Mouse (Mus musculus): ENCODE results near the gene Tcf15.

Tcf15 gene

DNA sequence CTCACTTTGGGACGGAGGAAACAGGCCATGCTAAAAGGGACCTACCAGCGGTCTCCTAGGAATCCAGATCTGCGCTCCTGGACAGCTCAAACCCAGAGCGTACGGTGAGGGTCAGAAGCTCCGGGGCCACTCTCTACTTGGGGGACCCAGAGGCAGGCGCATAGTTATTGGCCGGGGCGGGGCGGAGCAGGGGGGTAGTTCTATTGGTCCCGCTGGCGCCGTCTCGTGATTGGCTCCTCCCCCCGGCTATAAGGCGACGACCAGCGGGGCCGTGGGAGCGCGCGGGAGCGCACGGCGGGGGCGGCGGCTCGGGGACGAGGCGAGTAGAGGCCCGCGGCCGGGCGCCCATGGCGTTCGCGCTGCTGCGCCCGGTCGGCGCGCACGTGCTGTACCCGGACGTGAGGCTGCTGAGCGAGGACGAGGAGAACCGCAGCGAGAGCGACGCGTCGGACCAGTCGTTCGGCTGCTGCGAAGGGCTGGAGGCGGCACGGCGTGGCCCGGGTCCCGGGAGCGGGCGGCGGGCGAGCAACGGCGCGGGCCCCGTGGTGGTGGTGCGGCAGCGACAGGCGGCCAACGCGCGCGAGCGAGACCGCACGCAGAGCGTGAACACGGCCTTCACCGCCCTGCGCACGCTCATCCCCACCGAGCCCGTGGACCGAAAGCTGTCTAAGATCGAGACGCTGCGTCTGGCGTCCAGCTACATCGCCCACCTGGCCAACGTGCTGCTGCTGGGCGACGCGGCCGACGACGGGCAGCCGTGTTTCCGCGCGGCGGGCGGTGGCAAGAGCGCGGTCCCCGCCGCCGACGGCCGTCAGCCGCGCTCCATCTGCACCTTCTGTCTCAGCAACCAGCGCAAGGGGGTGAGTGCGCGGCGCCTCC, at the start of gene Tcf15:
TSS of gene Tcf15 (plus strand) at position 283 of the 879 bp plus-strand sequence.
- DNase-seq = peak; percentile 68 to 73

DNA sequence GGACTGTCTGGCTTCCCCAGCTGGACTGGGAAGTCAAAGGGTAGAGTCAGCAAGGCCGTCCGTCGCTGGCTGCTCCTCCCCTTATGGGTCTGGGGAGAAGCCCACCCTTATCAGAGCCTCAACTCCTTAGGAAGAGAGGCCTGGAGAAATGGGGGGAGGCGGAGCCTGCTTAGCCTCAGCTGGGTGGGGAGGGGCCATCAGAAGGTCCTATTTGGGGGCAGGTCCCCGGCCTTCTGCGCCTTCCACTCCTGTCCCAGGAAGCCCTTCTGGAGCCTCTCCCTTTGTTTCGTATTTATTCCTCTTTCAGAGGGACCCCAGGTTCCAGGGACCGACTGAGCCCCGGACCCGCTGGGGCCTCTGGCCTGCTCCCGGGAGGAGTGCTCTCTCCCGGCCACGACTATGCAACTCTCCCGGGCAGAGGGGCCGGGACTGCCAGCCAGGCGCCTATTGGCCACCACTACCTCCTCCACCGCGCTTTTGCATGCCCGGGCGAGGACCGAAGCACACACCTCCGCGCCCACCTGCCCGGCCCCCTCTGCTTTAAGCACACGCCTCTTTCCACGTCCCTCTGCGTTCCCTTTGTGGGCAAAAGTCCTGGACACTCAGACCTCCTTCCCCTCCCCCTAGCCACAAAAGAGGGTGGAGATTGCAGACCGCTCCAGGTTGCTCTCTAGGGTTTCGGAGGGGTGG, 48.4 kb upstream of the Tcf15 start:
- peak in 1 of 2 experiments; percentile 34 for DNase-seq

GRCm38 (mm10) chr2:152096922-152097321, 46.4 kb upstream of the Tcf15 start:
- peak in 1 of 2 experiments; percentile 55 for DNase-seq

DNA sequence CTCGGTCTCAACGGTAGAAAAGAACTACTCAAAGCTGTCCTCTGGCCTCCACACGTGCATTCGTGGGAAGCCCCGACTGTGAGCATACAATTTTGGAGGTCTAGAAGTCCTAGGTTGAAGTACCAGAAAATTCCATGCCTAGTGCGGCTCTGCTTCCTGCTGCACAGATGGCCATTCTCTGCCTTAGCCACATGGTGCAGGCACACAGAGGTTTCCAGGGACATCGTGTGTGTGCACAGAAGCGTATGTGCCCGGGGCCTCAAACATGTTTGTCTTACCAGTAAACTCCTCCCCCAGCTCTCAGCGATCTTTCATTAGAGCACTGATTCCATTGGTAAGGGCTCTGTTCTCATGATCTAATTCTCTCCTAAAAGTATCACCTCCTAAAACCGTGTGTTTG, 45.4 kb upstream of the Tcf15 start:
- peak; percentile 53 for DNase-seq

- peak in 1 of 2 experiments; percentile 32 for DNase-seq
Observed at GRCm38 (mm10) chr2:152099538-152099937, 43.8 kb upstream of the Tcf15 start.

GRCm38 (mm10) chr2:152101761-152102160, 41.6 kb upstream of the Tcf15 start:
- peak in 1 of 2 experiments; percentile 56 for DNase-seq

GRCm38 (mm10) chr2:152102369-152102768, 41.0 kb upstream of the Tcf15 start:
- DNase-seq = peak; percentile 51 to 63

DNA sequence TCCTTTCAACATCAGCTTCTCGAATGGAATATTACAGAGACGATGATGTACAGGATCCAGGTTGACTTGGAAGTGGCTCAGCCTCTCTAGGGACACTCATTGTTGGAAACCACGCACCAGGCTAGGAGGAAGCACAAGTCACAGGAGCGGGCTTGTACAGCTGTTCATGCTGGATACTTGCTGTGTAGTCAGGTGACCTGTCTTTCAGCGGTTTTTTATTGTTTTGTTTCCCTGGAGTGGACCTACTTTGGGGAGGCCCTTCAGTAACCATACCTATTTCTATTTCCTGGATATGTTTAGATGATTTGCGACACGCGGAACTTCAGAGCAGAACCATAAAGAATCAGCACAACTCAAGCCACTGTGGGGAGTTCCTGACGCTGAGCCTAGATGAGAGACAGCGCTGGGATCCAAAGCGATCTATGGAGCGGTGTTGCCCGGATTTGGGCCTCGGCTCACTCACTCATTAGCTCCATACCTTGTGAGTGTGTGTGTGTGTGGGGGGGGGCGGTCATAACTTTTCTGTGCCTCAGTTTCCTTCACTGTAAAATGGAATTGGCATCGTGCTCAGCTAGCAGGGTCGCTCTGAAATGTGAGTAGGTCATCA, 38.5 kb upstream of the Tcf15 start:
- DNase-seq = peak in 1 of 2 experiments; percentile 20

GRCm38 (mm10) chr2:152105318-152106224, 37.8 kb upstream of the Tcf15 start, which contains the start of gene Srxn1:
Gene Srxn1 (plus strand): TSS chr2:152105516.
- peak; percentile 90 to 94 for DNase-seq

DNA sequence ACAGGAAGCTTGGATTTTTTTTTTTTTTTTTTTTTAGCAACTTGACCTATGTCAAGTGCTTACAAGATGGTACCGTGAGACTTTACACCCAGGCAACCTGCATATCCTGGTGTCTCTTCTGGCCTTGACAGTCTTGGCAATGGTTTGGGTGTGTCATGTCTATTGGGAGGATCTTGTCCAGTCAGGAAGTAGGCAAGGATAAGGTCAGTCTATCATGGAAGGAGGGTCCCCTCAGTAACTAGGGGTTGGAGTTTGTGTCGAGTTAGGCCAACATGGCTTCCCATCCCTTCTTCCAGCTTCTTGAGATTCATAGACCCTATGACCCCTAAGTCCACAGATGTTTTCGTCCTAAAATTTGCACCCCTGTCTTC, 37.2 kb upstream of the Tcf15 start:
- DNase-seq = peak in 1 of 2 experiments; percentile 11

GRCm38 (mm10) chr2:152106597-152106996, 36.8 kb upstream of the Tcf15 start:
- no peak for DNase-seq

- peak in 1 of 2 experiments; percentile 35 for DNase-seq
Observed at GRCm38 (mm10) chr2:152108702-152109101, 34.7 kb upstream of the Tcf15 start.

DNA sequence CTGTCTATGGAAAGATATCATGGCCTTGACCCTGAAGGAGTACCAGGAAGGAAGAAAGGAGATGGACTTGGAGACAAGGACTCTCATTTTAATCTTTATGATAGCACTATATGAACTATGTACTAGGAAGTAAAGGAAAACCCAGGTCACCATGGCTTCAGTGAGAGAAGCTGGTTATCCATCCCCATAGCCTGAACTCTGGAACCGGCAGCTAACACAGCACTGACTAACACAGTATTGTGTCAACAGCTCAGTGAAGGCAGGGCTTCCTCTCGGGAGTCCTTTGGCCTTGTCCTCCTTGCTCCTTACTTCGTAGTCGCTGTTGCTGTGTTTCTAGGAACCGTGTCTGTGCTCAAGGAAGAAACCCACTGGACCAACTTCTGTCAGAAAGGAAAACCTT, 34.0 kb upstream of the Tcf15 start:
- DNase-seq = no peak

GRCm38 (mm10) chr2:152111311-152111710, 32.0 kb upstream of the Tcf15 start:
- DNase-seq = peak in 1 of 2 experiments; percentile 9

DNA sequence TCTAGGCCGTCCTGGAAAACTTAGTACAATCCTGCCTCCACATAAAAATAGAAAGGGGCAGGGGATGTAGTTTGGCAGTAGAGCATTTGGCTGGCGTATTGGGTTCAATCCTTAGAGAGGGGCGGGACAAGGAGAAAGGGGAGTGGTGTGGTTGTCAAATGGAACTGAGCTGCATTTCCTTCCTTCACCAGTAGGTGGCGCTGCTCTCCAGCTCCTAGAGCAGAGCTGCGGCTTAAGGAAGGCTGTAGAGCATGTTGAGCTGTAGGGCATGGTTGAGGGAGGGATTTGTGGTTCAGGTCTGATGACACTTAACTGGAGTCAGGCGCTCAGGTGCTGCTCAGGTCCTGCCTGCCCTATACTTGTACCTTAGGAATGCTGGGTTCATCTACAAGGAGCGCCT, 31.4 kb upstream of the Tcf15 start:
- peak; percentile 96 to 98 for DNase-seq

DNA sequence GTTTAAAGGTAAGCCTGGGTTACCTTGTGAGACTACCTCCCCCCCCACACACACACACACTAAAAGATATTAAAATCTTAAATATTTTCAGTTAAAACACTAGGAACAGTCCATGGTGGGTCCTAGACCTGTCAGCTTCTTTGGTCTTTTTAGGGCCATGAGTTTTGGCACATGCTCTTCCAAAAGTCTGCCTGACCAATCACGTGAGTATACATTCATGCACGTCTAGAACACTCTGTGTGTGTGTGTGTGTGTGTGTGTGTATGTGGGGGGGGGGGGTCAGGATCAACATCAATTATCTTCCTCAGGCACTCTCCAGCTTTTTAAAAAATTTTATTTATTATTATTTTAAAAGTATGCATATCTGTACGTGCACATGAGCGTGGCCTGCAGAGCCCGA, 30.9 kb upstream of the Tcf15 start:
- DNase-seq = no peak

GRCm38 (mm10) chr2:152112970-152113369, 30.4 kb upstream of the Tcf15 start:
- no peak for DNase-seq

GRCm38 (mm10) chr2:152114057-152114975, 29.0 kb upstream of the Tcf15 start:
- peak; percentile 47 to 50 for DNase-seq

- DNase-seq = no peak
Observed at GRCm38 (mm10) chr2:152117694-152118093, 25.7 kb upstream of the Tcf15 start.

- peak; percentile 69 to 75 for DNase-seq
Observed at GRCm38 (mm10) chr2:152119228-152119865, 24.0 kb upstream of the Tcf15 start.

DNA sequence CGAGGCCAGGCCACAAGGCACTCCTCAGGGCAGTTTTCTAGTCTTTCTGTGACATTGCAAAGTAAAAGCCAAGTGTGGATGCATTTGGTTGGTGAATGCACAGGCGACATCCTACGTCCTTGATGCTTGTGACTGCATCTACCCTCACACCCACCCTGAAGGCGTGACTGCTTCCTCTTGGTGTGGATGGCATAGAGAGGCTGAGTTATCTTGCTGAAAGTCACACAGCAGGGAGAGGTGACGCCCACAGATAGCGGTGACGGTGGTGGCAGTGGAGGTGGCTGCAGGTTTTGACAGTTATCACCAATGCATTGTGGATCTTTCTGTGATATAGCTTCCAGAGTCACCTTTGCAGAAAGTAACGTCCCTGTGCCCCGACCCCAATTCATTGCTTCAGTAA, 20.5 kb upstream of the Tcf15 start:
- DNase-seq = no peak

Data from cerebellum, postnatal 14 days (tissue).